Mouse (Mus musculus) stomach, postnatal 0 days (tissue): ENCODE measurements around the gene Gon4l. TPM values are rescaled to one million over a fixed set of nuclear protein-coding genes. Genes with fewer than 3 reads are reported as not detected.

Experiments used
- ATAC-seq: fragments of 200-750 bp; cut with Nextera tagmentation; 2 replicates; pipeline ENCODE4 v1.8.0; 2017; ENCODE audit not compliant: low FRiP score, low TSS enrichment
- DNase-seq: peaks from one replicate; pipeline ENCODE4 v3.0.0-alpha.2; 2016; ENCODE audit warnings: low spot score
- H3K27ac ChIP-seq: fragments of 300-500 bp; sonication (generic); replicated peaks from 2 replicates; pipeline ENCODE4 v1.5.1; 2014; ENCODE audit warnings: mild to moderate bottlenecking, control low read depth
- H3K27me3 ChIP-seq: fragments of 300-500 bp; sonication (generic); 2 replicates; pipeline ENCODE4 v1.6.1; 2014; ENCODE audit warnings: low read length; ENCODE audit not compliant: control insufficient read depth, insufficient read depth
- H3K36me3 ChIP-seq: fragments of 300-500 bp; sonication (generic); 2 replicates; pipeline ENCODE4 v1.6.1; 2014; ENCODE audit warnings: low read length, mixed read lengths; ENCODE audit not compliant: control insufficient read depth, insufficient read depth
- H3K4me1 ChIP-seq: fragments of 300-500 bp; sonication (generic); replicated peaks from 2 replicates; pipeline ENCODE4 v1.6.1; 2014; ENCODE audit warnings: antibody characterized with exemption; ENCODE audit not compliant: control insufficient read depth, insufficient read depth
- H3K4me2 ChIP-seq: fragments of 300-500 bp; sonication (generic); replicated peaks from 2 replicates; pipeline ENCODE4 v1.6.1; 2014; ENCODE audit warnings: low read depth, mild to moderate bottlenecking, control low read depth, moderate library complexity
- H3K4me3 ChIP-seq: fragments of 300-500 bp; sonication (generic); 2 replicates; pipeline ENCODE4 v1.5.1; 2014; ENCODE audit warnings: low read depth, low read length, control low read depth
- H3K9ac ChIP-seq: fragments of 300-500 bp; sonication (generic); 2 replicates; pipeline ENCODE4 v1.6.1; 2014; ENCODE audit warnings: mild to moderate bottlenecking, low read length, control low read depth, mixed read lengths
- H3K9me3 ChIP-seq: fragments of 300-500 bp; sonication (generic); 2 replicates; pipeline ENCODE4 v1.6.1; 2016; ENCODE audit warnings: low read length; ENCODE audit not compliant: control insufficient read depth
- CTCF ChIP-seq: IDR thresholded peaks from 2 replicates; pipeline ENCODE4 v1.5.1; 2016; ENCODE audit warnings: antibody characterized with exemption, low read depth, mild to moderate bottlenecking, moderate library complexity
- EP300 ChIP-seq: optimal IDR thresholded peaks from 2 replicates; pipeline ENCODE3; 2016; ENCODE audit warnings: antibody characterized with exemption
- WGBS: fragments of 180-500 bp; shearing (Covaris S2); extraction: QIAGEN DNeasy Blood & Tissue Kit; methylation state at CpG from one replicate; pipeline ENCODE4 v1.1.7; 2014; 5-methylcytosine and 5-hydroxymethylcytosine counted together
- polyA plus RNA-seq: library from polyadenylated mRNA; unstranded; fragments of >200 nt; fragmentation: Nextera tagmentation; extraction: Ambion mirVana; gene quantifications from 2 replicates; pipeline ENCODE4 v1.2.1, GENCODE M21; 2015

Gene Gon4l
- polyA plus RNA-seq, 1 experiment from 2014 or later, result 2.8 TPM

DNA sequence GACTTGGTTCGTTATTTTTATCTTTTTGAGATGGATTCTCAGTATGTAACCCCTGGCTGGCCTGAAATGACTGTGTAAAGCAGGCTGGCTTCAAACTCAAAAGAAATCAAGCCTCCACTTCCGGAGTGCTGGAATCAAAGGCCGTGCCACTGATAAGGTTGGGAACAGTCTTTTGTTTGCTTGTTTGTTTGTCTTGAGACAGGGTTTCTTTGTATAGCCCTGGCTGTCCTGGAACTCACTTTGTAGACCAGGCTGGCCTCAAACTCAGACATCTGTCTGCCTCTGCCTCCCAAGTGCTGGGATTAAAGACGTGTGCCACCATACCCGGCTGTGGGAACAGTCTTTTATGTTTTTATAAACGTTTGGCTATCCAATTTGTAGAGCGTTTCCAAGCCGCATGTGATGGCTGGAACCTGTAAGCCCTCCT lies 79.4 kb downstream of the Gon4l start:
- Histone ChIP-seq H3K4me1 (no peaks in the 10 kb centered on the region), H3K36me3 (peaks cover 16% of the 10 kb centered on the region), H3K4me3 (peak overlapping the region; percentile 68), H3K27me3 (no peaks in the 10 kb centered on the region), H3K9ac (peak overlapping the region; percentile 72), H3K27ac (peak overlapping the region; percentile 78), H3K9me3 (no peaks in the 10 kb centered on the region), H3K4me2 (peak overlapping the region; percentile 88)
- TF ChIP-seq CTCF (no peak), EP300 (no peak)
- 24% methylated on average over 8 of the region's 8 CpGs for WGBS
- DNase-seq (peak; percentile 30), ATAC-seq (peak; percentile 14; the same call in 1 of the 2 replicates)

DNA sequence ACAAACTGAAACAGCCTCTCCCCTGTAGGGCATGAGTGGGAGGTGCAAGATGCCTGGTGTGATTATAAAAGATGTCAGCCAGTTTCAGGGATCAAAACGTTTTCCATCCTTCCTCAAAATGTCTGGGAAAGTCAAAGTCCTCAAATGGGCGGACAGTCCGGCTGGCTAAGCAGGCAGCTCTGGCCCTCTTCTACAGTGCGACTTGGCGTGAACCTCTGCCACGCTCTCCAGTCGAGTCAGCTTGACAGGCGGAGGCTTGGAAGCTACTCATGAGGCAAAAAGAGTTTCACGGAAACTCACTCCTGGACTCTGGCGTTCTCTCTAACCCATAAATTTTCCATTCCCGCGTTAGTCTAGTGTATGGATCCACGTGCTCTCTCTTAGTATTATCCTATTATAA lies 84.0 kb downstream of the Gon4l start:
- Histone ChIP-seq H3K27ac (no peak overlapping the region), H3K27me3 (no peaks in the 10 kb centered on the region), H3K36me3 (peaks cover 12% of the 10 kb centered on the region), H3K9me3 (no peaks in the 10 kb centered on the region), H3K4me1 (no peaks in the 10 kb centered on the region), H3K4me2 (no peak overlapping the region), H3K4me3 (no peak overlapping the region), H3K9ac (no peak overlapping the region)
- no peak for ATAC-seq
- 61% methylated on average over 13 of the region's 13 CpGs for WGBS
- TF ChIP-seq EP300, result no peak
- TF ChIP-seq CTCF, result no peak
- no peak for DNase-seq

DNA sequence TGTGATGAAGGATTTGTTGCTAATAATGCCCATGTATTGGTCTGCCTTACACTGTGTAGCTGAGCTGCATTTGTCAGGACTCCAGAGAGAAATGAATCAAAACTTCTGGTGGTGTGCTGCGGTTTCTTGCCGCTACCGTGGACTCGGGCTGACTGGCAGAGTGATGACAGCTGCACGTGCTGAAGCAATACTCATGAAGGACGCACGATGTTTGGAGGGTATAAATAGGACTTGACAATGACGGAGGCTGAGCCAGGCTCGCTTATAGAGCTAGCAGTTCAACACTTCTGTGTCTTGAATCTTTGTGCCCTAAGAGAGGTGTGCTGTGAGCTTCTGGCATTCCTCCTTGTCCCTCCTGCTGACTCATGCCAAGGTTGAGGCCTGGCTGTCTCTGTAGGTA lies 86.4 kb downstream of the Gon4l start:
- H3K4me2 ChIP-seq, result no peak overlapping the region
- peaks cover 24% of the 10 kb centered on the region for H3K36me3 ChIP-seq
- WGBS, result 95% methylated on average over 9 of the region's 9 CpGs
- H3K4me3 ChIP-seq, result no peak overlapping the region
- no peak for ATAC-seq
- no peak overlapping the region for H3K27ac ChIP-seq
- no peaks in the 10 kb centered on the region for H3K4me1 ChIP-seq
- H3K9ac ChIP-seq, result no peak overlapping the region
- no peaks in the 10 kb centered on the region for H3K9me3 ChIP-seq
- H3K27me3 ChIP-seq, result no peaks in the 10 kb centered on the region
- TF ChIP-seq EP300, result no peak
- no peak for TF ChIP-seq CTCF
- DNase-seq, result no peak

DNA sequence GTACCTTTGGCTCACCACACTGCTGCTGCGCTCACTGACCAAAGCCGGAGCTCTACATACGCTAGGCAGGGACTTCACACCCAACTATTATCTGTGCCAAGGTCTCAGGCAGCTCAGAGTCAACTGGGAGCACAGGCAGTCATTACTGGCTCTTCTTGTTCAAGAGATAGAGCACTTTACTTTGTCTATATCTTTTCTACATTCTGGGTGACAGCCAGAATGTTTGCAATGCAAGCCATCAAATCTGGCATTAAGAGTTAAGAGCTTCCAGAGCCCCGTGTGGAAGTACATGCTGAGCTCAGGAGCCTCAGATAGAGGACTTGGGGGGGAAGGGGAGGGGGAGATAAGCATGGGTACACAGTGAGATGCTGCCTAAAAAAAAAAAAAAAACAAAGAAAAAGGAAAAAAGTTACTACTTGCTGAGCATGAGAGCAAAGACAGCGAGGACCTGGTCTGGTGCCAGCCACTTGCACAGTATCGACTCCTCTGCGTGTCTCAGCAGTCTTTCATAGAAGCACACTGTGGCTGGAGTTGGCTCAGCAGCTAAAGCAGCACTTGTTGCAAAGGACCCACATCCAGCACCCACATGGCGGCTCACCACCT lies 89.1 kb downstream of the Gon4l start:
- TF ChIP-seq CTCF (no peak), EP300 (no peak)
- Histone ChIP-seq H3K27ac (no peak overlapping the region), H3K36me3 (peaks cover 39% of the 10 kb centered on the region), H3K9me3 (no peaks in the 10 kb centered on the region), H3K4me1 (no peaks in the 10 kb centered on the region), H3K9ac (no peak overlapping the region), H3K4me3 (no peak overlapping the region), H3K27me3 (no peaks in the 10 kb centered on the region), H3K4me2 (no peak overlapping the region)
- no peak for ATAC-seq
- 81% methylated on average over 8 of the region's 8 CpGs for WGBS
- DNase-seq, result no peak

DNA sequence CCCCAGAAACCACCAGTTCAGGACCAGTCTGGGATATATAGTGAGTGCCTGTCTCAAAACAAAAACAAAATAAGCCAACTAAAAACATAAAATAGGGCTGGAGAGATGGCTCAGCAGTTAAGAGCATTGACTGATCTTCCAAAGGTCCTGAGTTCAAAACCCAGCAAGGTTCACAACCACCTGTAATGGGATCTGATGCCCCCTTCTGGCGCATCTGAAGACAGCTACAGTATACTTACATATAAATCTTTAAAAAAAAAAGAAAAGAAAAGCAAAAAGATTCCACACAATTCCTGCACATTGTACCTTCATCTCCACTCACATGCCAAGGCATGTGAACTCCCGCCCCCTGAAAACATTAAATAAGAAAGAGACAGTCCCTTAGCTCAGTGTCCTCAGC lies 90.6 kb downstream of the Gon4l start:
- no peaks in the 10 kb centered on the region for H3K4me1 ChIP-seq
- no peaks in the 10 kb centered on the region for H3K9me3 ChIP-seq
- no peak overlapping the region for H3K4me2 ChIP-seq
- no peak for ATAC-seq
- DNase-seq, result no peak
- no peak overlapping the region for H3K9ac ChIP-seq
- no peak overlapping the region for H3K27ac ChIP-seq
- H3K36me3 ChIP-seq, result peaks cover 39% of the 10 kb centered on the region
- H3K4me3 ChIP-seq, result no peak overlapping the region
- H3K27me3 ChIP-seq, result no peaks in the 10 kb centered on the region
- no peak for TF ChIP-seq EP300
- peak; percentile 16; the same call in 1 of the 2 replicates for TF ChIP-seq CTCF
- 81% methylated on average over 2 of the region's 2 CpGs for WGBS

DNA sequence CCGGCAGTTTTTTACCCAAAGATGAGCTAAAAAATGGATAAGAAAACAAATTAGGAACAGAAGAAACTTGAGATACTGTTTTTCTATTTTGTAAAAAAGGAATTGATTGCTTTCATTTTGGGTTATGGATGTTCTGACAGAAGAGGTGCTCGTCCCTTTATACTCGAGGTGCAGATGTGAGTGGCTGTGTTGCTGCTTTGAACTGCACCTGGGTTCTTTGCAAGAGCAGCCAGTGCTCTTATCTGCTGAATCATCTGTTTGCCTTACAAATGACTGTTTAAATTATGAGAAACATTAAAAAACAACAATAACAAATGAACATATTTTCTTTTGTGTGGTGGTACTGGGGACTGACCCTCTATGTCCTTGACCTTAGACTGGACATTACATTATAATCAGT lies 94.5 kb downstream of the Gon4l start:
- WGBS, result 81% methylated on average over 3 of the region's 3 CpGs
- Histone ChIP-seq H3K36me3 (peaks cover 25% of the 10 kb centered on the region), H3K9me3 (no peaks in the 10 kb centered on the region), H3K27ac (no peak overlapping the region), H3K4me1 (no peaks in the 10 kb centered on the region), H3K4me3 (no peak overlapping the region), H3K4me2 (no peak overlapping the region), H3K27me3 (no peaks in the 10 kb centered on the region), H3K9ac (no peak overlapping the region)
- DNase-seq (no peak), ATAC-seq (no peak)
- TF ChIP-seq EP300, result no peak
